Mouse (Mus musculus) layer of hippocampus, adult 8-10 months (tissue): ENCODE results near the gene Glipr2. TPM values are rescaled to one million over a fixed set of nuclear protein-coding genes. Genes with fewer than 3 reads are reported as not detected.

ENCODE experiments used
- DNase-seq, 2 experiments: peaks; one replicate each; pipeline ENCODE4 v3.0.0; 2022; ENCODE audit warnings: low spot score in 2 of 2
- total RNA-seq, 4 experiments: library from RNA; stranded (reverse); gene quantifications; 2 replicates each; pipeline ENCODE4 v1.2.4; 2022

Gene Glipr2
- 1 to 10 TPM; 2.1 to 5.8 (median 4.5) TPM for total RNA-seq

GRCm38 (mm10) chr4:43957292-43957845 is at the start of gene Glipr2:
Gene Glipr2 (plus strand): TSS chr4:43957401.
- peak in 1 of 2 experiments; percentile 50 for DNase-seq

GRCm38 (mm10) chr4:43918221-43918620 is 39.0 kb upstream of the Glipr2 start:
- DNase-seq: no peak

- no peak for DNase-seq
Observed at GRCm38 (mm10) chr4:43920602-43921001, 36.6 kb upstream of the Glipr2 start.

- no peak for DNase-seq
Observed at GRCm38 (mm10) chr4:43925125-43925524, 32.1 kb upstream of the Glipr2 start.

GRCm38 (mm10) chr4:43925779-43926178 is 31.4 kb upstream of the Glipr2 start:
- DNase-seq: peak; percentile 50 to 79

GRCm38 (mm10) chr4:43927826-43928225 is 29.4 kb upstream of the Glipr2 start:
- no peak for DNase-seq

- DNase-seq: no peak
Observed at GRCm38 (mm10) chr4:43931877-43932276, 25.3 kb upstream of the Glipr2 start.

- DNase-seq: no peak
Observed at GRCm38 (mm10) chr4:43936186-43936585, 21.0 kb upstream of the Glipr2 start.

- no peak for DNase-seq
Observed at GRCm38 (mm10) chr4:43936749-43937674, 20.2 kb upstream of the Glipr2 start.

- no peak for DNase-seq
Observed at GRCm38 (mm10) chr4:43941315-43941714, 15.9 kb upstream of the Glipr2 start.

GRCm38 (mm10) chr4:43942421-43942820 is 14.8 kb upstream of the Glipr2 start:
- no peak for DNase-seq

GRCm38 (mm10) chr4:43947571-43947970 is 9.6 kb upstream of the Glipr2 start:
- DNase-seq: no peak

GRCm38 (mm10) chr4:43957846-43958461 is 753 bp downstream of the Glipr2 start:
- DNase-seq: no peak

GRCm38 (mm10) chr4:43959523-43960179 is 2.5 kb downstream of the Glipr2 start:
- DNase-seq: no peak

- no peak for DNase-seq
Observed at GRCm38 (mm10) chr4:43960207-43960606, 3.0 kb downstream of the Glipr2 start.

GRCm38 (mm10) chr4:43964326-43964833 is 7.2 kb downstream of the Glipr2 start:
- no peak for DNase-seq

GRCm38 (mm10) chr4:43964951-43965684 is 7.9 kb downstream of the Glipr2 start:
- DNase-seq: no peak

- DNase-seq: no peak
Observed at GRCm38 (mm10) chr4:43965856-43966535, 8.8 kb downstream of the Glipr2 start.

- peak; percentile 26 to 29 for DNase-seq
Observed at GRCm38 (mm10) chr4:43968650-43969049, 11.4 kb downstream of the Glipr2 start.

GRCm38 (mm10) chr4:43969373-43969772 is 12.2 kb downstream of the Glipr2 start:
- DNase-seq: no peak
